Mouse (Mus musculus): Measurements from ENCODE around the gene Cryzl1.

Gene Cryzl1

DNA sequence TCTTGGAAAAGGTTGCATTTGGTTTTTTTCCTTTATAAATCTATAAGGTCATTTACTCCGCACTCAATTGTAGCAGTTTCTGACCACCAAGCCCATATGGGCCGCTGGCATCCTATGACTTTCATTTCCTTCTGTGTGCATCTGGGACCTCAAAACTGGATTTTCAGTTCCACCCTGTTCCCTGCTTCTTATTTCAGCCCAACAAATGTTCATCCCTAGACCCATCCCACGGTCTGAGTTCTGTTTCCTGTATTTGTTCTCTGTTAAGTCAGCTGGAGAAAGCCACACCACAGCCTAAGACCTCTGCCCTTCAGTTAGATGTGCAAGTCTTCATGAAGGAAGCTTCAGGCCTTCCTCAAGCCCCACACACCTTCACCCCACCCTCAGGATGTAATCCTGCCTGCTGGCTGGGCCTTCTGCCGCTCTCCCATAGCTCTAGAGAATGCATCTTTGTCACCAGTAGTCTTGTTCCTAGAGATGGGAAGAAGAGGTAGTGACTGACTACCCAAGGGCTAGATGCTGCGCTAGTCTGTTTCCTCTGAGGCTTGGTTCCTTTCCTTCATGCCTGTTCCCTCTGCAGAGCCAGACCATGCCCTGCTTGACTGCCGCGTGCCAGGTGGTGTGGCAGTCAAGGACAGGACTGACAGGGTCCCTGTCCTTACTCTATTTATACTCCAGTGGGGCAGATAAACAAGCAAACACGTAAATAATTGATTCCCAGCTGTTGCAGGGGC is 11.6 kb upstream of the Cryzl1 start:
- no peak for DNase-seq (ENCODE audit: low spot score)

DNA sequence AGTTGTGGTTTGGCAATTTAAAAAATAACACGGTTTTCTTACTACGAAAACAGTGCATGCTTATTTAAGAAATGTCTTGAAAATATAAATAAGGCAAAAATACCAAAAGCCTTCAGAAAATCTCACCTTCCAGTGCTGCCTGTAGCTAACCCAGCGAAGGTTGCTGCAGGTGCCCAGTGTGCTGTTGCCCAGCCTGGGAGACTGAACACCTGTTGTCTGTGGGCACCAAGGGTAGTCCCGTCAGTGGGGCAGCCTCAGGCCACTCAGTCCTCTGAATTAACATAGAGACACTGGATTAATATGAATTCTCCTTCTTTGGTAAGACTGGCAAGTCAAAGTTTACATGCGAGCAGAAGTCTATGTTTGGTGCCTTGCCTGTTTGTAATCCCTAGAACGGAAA is 9.7 kb upstream of the Cryzl1 start:
- DNase-seq (ENCODE audit: low spot score) = no peak

DNA sequence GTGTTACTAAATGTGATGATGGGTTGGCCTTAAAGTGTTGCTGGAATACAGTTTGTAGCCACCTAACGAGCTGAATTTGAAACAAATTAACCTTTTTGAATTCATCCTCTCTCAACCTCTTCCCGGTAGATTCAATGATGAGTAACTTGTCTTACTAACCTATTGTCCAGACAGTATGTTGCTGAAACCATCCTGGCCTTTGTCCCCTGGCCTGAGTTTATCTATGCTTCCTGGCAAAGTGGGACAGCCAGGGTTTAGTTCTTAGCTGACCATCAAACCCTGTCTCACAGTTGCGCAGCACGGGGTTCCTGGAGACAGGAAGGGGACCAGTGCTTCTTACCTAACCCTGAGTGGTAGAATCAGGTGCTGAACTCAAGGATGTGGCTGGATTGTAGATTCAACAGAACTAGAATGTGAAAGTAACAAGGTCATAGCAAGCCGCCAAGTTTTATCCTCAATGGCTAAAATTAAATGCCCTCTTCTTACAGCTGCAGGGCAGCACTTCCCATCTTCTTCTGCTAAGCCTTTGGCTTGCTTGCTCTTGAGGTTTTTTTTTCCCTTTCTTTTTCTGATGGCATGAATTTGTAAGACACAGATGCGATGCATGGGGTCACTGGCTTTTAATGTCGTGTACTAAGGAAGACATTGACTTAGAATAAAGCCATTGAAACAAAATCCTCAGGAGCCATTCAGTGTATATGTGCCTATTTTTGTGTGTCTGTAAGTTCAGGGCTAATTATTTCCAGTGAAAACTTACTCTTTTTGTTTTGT is 7.5 kb upstream of the Cryzl1 start:
- no peak for DNase-seq (ENCODE audit: low spot score)

DNA sequence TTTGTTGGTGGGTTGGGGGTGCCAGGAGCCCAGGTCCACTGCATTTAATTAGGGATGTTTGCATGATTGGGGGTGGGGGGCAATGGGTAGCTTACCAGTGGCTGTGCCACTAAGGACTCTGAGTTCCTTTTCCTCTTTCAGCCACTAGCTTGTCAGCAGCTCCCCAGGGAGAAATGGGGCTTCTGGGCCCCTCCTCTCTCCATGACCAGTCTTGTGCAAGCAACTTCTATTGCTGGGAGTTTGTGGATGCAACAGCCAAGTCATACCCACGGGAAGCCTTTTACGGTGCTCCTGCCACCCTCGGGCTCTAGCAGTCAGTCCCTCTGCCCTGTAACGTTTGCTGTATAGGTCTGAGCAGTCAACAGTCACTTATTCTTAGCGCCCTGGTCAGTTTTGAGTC is 6.0 kb upstream of the Cryzl1 start:
- DNase-seq (ENCODE audit: low spot score) = no peak

DNA sequence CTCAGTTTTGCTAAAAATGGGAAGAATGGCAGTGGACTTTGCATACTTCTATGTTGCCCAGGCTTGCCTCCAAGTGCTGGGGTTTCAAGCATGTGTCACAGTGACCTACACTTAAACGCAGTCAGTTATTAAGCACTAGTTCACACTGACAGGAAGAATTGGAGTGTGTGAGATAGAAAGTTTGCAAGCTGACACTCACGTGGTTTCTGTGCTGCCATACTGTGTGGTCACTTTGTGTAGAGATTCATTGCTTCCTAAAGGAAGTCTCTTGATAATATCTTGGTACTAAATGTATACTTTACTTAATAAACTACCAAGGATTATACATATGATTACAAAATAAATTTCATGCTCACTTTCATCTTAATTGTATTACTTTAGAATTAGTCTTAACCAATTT is 4.0 kb upstream of the Cryzl1 start:
- no peak for DNase-seq (ENCODE audit: low spot score)

DNA sequence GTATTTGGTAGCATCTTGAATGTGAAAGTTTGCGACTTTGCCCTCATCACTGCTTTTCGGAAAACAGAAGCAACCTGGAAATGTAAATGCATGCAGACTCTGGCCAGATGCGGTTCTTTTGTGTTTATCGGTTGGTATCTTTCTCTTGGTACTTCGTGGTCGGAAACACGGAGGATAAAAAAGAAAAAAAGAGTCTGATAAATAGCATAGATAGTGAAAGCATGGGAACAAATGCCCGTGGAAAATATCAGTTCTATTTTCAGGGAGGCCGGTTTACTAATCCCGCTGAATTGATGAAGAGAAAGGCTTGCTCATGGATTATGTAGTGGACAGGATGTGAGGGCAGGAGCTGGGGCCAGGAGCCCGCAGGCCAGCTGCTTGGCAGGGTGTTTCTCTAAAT is 1.7 kb upstream of the Cryzl1 start:
- no peak for DNase-seq (ENCODE audit: low spot score)

DNA sequence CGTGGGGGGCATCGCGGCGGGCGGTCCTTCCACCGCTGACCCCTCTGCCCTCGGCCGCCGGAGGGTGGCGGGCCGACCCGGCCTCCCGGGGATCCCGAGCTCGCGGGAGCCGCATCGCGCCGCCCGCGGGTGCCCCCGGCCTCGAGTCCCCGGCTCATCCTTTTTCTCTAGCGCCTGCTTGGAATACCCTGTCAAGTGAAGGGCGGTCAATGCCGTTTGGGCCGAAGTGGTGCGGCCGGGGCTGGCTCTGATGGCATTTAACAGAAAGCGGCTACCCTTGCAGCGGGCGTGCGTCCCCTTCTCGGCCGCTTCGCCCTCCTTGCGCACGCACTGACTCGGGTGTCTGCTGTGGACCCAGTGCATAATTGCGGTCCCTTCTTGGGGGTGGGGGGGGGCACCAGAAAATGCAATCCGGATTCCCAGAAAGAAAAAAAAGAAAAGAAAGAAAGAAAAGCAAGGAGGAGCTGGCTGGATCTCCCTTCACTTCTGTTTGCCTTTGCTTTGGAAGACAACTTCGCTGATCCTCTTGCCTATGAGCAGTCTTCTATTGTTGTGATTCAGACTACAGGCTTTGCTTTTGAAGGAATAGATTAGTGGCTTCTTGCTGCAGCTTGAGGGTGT is 1.2 kb upstream of the Cryzl1 start:
- peak; percentile 18 for DNase-seq (ENCODE audit: low spot score)

DNA sequence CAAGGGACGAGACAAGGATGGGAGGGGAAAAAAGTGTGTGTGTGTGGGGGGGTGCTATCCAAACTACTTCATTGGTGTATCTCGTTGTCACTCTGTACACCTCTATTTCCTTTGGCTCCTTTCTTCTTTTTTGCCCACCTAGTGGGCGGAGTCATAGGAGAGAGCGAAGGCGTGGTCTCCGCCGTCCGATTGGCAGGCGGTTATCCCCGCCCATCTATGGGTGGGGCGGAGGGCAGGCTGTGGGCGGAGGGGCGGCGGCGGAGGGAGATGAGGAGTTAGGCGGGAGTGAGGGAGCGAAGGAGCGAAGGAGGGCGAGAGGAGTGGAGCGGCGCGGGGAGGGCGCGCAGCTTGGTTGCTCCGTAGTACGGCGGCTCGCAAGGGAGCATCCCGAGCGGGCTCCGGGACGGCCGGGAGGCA is 299 bp upstream of the Cryzl1 start, which contains the start of gene Itsn1:
TSS of gene Itsn1 (plus strand) at position 216 of the 417 bp plus-strand sequence.
- peak; percentile 98 for DNase-seq (ENCODE audit: low spot score)

DNA sequence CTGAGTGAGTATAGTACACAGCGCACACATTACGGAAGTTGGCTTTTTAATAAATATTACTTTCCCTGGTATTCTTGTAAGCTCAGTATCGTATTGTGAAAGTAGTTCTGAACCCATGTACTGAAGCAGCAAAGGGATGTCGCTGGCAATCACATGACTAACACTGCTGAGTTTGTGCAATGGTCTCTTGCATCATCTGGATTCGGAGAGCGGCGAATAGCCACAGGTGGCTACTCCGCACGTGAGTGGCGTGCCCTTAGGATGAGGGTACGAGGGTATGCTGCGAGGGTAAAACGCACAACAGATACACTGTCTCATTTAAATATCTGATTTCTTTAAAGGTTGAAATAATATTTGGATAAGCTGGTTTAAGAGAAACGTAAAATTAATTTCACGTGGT is 1.3 kb downstream of the Cryzl1 start:
- no peak for DNase-seq (ENCODE audit: low spot score)

DNA sequence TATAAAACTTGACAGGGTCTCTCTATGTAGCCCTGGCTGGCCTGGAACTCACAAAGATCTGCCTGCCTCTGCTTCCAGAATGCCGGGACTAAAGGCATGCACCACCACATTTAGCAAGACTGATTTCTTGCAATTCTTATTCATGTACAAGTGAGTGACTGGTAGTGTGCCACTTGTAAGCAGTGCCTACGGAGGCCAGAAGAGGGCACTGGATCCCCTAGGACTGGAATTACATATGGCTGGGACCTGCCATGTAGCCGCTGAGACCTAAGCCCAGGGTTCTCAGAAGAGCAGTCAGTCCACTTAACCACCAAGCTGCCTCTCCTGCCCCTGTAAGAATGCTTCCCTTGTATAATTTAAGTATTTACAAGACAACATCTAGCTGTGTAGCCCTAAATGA is 4.5 kb downstream of the Cryzl1 start:
- DNase-seq (ENCODE audit: low spot score) = peak; percentile 58

DNA sequence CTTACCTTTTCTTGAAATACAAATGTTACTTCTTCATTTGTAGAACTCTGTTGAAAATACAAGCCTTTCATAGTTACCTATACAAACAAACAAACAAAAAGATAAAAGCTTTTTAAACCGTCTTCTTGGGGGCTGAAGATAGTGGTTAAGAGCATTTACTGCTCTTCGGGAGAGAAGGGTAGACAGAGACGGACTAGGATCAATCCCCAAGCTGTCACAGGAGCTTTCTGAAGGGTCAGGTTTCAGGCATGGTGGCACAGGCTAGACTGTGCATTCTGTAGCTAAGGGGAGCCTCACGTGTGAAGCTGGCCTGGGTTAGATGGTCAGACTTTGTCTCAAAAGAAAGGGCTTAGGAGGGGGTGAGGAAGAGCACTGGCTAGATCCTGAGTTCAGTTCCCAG is 11.4 kb downstream of the Cryzl1 start:
- DNase-seq (ENCODE audit: low spot score) = no peak

DNA sequence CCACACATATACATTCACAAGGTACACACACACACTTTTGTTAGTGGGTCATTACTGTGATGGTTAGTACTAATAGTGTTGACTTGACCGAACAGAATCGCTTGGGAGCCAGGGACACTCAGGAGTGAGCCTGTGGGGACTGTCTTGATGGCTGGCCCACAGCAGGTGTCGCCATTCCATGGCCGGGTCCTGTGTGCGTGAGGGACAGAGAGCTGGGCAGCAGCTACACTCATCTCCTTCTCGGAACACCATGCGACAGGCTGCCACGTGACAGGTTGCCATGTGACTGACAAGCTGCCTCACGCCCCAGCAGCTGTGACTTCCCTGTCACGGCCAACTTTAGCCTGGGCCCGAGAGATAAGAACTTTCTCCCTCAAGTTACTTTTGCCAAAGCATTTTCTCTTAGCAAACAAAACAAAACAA is 11.8 kb downstream of the Cryzl1 start:
- no peak for DNase-seq (ENCODE audit: low spot score)

DNA sequence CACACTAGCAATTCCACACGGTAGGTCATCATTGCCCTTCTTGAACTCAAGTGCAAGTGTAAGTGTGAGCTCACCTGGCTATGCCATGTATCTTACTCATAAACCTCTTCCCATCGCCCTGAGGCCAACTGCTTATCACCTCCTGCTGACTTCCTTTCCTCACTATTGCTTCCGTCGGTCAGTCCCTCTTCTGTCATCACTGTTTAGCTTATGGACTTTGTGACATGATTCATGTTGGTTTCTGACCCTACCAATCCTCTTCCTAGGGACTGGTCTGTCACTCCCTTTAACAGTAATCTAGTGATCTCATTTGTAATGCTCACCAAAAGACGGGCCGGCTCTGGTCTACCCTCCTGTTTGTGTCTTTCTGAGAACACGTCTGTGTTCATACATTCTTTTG is 18.5 kb downstream of the Cryzl1 start:
- DNase-seq (ENCODE audit: low spot score) = no peak

DNA sequence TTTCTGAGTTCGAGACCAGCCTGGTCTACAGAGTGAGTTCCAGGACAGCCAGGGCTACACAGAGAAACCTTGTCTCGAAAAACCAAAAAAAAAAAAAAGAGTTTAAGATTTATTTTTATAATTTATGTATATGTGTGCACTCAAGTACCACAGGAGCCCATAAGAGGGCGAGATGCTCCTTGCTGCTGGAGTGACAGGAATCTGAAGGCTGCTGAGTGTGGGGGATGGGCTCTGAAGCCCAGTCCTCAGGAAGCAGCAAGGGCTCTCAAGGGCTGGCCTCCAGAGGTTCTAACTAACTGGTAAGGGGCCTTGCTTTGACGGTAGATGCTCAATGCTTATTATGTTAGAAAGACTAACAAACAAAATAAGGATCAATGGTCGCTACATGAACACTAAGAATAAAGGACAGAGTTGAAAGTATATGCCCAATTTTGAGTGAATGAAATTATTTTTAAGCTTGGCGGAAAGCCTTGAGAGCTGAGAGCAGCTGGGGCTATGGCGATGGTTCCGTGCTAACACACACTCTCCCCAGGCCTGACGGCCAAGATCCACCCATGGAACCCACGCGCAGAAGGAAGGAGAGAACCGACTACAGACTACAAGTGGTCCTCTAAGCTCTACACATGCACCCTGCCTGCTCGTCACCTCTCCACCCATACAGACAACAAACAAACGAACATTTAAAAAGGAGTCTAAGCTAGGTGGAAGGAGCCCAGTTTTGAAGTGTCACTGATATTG is 24.0 kb downstream of the Cryzl1 start:
- DNase-seq (ENCODE audit: low spot score) = no peak

DNA sequence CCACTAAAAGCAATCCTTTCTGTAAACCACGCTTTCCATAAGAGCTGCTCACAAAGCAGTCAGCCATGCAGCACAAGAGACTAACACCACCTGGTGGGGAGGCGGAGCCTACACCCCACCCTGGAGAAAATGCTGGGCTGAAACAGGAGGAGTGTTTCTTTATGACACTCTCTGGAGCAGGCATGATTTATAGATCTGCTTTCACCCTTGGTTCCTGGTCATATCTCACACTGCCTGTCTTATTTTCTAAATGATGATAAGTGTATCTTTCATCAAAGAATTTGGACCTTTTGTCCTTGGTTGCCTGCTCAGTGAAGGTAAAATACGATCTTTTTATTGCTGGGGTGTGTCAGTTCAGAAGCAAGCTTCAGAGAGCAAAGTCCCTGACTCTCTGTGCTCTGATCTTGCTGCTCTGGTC is 26.0 kb downstream of the Cryzl1 start:
- DNase-seq (ENCODE audit: low spot score) = no peak

DNA sequence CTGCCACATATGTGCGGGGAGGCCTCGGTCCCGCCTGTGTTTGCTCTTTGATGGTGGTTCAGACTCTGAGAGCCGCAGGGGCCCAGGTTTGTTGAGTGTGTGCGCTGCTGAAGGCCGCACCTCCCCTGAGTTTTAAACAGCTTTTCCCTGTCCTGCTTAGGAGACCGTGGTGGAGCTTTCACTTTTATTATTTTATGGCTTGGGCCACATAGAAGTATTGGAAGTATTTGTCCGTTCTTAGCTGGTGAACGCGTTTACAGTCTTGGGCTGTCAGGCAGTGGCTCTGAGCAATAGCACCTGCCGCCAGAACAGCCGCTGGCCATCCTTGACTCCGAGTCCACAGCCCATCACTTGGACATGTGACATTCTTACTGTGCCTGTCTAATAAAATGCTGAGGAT is 26.9 kb downstream of the Cryzl1 start:
- peak; percentile 22 for DNase-seq (ENCODE audit: low spot score)

DNA sequence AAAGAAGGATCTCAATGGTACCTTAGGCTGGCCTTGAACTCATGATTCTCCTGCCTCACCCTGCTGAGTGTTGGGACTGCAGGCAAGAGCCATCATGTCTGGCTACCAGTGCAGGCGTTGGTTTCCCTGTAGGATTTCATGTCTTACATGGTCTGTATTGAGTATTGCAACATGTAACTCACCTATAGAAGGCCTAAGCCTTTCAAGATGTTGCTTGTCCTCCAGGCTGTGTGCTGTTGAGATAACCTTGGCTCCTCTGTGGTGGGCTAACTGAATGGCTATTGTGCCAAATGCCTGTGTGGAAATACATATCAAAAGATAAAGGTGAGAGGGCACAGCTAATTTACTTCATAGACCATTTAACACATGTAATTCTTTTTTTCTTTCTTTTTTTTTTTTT is 29.8 kb downstream of the Cryzl1 start:
- DNase-seq (ENCODE audit: low spot score) = no peak

DNA sequence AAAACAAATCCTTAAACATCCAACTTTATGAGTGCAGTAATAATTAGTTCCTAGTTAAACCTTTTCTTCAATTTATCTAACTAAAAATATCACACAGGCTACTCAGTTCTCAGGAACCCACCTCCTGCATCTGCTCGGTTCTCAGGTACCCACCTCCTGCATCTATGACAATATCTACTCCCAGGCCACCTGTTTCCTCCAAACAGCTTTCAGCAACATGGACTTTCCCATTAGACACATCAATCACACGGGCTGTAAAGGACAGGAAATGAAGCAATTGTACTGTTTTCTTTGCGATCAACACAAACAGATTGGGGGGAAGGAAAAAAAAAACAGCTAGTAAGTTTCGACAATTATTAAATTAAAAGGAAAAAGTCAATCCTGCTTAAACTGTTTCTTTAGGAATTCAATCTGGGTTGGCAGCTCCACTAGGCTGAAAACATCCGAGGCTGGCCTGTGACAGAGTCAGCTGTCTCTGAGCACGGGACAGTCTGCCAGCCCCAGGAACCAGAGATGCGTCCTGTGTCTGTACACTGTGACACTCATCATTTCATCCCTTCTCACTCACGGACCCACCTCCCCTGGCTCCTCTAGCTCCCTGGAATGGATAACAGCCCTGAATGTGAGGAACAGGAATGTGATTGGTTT is 33.5 kb downstream of the Cryzl1 start:
- no peak for DNase-seq (ENCODE audit: low spot score)

DNA sequence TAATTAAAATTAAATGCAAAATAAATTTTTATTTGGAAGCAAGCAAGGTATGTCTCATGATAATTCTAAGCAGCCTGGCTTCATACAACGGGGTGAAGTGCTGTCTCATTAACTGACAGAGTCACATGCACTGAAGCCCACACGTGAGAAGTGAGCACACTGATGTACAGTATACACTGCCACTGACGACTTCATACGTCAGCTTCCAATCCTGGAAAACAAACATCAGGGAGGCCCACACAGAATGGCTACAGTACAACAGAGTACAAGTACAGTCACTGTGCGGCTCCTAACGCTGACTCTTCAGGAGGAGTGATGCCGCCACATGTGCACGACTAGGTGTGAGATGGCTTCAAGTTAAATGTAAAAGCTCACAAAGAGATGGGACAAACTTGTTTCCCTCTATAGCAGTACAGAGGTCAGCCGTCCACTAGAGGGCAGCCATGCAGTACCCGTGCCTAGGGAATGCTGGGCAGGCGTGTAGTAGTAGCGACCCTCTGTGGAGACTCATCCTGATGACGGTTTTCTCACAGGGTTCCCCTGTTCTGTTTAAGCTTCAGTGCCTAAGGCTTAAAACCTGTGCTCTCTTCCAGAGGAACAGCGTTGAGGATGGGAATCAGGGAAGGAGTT is 34.2 kb downstream of the Cryzl1 start:
- peak; percentile 79 for DNase-seq (ENCODE audit: low spot score)

DNA sequence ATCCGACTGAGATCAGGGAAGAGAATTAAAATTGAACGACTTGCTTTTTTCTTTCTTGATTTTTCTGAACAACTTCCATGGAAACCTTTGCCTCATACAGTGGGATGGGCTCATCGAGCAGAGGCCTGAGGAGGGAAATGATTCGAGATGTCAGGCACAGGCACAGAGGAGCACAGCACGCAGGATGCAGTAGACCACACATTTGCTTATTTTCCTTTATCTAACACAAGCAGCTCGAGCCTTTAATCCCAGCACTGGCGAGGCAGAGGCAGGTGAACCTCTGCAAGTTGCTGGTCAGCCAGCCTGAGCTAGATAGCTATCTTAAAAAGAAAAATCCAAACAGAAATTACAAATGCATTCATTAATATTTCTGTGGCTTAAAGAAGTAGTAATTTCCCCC is 39.0 kb downstream of the Cryzl1 start:
- no peak for DNase-seq (ENCODE audit: low spot score)

DNA sequence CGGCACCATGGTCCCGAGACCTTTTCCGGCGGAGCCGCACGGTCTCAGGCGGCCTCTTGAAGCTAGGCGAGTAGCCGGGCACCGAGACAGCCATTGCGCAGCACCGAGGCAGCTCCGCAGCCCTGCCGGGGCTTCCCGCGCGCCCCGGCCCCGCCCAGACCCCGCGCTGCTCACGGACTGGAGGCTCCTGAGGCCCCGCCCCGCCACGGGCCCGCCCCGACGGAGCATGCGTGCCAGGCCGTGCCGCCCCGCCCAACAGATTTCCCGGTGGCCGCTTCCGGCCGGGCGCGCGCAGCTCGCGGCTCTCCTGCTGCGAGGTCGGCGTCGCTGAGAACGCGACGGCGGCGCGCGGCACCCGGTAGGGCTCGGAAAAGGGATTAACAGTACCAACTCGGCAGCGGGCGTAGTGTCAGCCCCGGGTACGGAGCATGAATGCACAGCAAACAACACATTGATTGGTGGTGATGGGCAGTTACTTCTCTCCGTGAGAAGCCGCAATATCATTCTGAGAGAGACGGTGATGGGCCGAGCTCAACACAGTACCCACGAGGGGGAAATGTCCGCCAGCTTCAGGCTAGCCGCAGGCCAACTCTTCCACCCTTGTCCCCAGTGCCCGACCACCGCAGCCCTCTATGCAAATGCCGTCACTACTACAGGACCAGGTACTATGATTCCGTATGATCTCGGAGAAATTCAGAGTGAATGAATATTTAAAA is 40.0 kb downstream of the Cryzl1 start, which contains the start of gene Donson:
TSS of gene Donson (minus strand) at position 152 of the 716 bp plus-strand sequence.
- peak; percentile 96 for DNase-seq (ENCODE audit: low spot score)

All from urinary bladder, postnatal 14 days (tissue).